Mouse (Mus musculus) limb, embryonic 14.5 days (tissue): ENCODE results near the gene Olfr1375. TPM values are rescaled to one million over a fixed set of nuclear protein-coding genes. Genes with fewer than 3 reads are reported as not detected.

Experiments used
- ATAC-seq: fragments of 200-750 bp; cut with Nextera tagmentation; 2 replicates; pipeline ENCODE4 v1.8.0; 2017; ENCODE audit warnings: low read depth, moderate number of reproducible peaks, moderate TSS enrichment; ENCODE audit not compliant: low FRiP score
- DNase-seq: peaks from one replicate; pipeline ENCODE4 v3.0.0-alpha.2; 2015; ENCODE audit warnings: low spot score
- H3K27ac ChIP-seq: fragments of 300-500 bp; sonication (generic); replicated peaks from 2 replicates; pipeline ENCODE4 v1.5.1; 2014; ENCODE audit warnings: low read depth, mild to moderate bottlenecking, low read length, moderate library complexity, mixed read lengths
- H3K27me3 ChIP-seq: fragments of 300-500 bp; sonication (generic); 2 replicates; pipeline ENCODE4 v1.6.1; 2014; ENCODE audit warnings: low read length, mixed read lengths; ENCODE audit not compliant: control insufficient read depth, insufficient read depth
- H3K36me3 ChIP-seq: fragments of 300-500 bp; sonication (generic); 2 replicates; pipeline ENCODE4 v1.6.1; 2014; ENCODE audit warnings: mild to moderate bottlenecking, low read length, moderate library complexity, mixed read lengths; ENCODE audit not compliant: control insufficient read depth, insufficient read depth
- H3K4me1 ChIP-seq: fragments of 300-500 bp; sonication (generic); 2 replicates; pipeline ENCODE4 v1.6.1; 2014; ENCODE audit warnings: antibody characterized with exemption, low read length, mixed read lengths; ENCODE audit not compliant: control insufficient read depth, insufficient read depth
- H3K4me2 ChIP-seq: fragments of 300-500 bp; sonication (generic); replicated peaks from 2 replicates; pipeline ENCODE4 v1.6.1; 2014; ENCODE audit warnings: low read depth, mild to moderate bottlenecking, low read length, moderate library complexity; ENCODE audit not compliant: severe bottlenecking
- H3K4me3 ChIP-seq: fragments of 300-500 bp; sonication (generic); replicated peaks from 2 replicates; pipeline ENCODE4 v1.5.1; 2014; ENCODE audit warnings: low read length
- H3K9ac ChIP-seq: fragments of 300-500 bp; sonication (generic); 2 replicates; pipeline ENCODE4 v1.6.1; 2014; ENCODE audit warnings: mild to moderate bottlenecking, low read depth, low read length, moderate library complexity; ENCODE audit not compliant: severe bottlenecking
- H3K9me3 ChIP-seq: fragments of 300-500 bp; sonication (generic); 2 replicates; pipeline ENCODE4 v1.6.1; 2016; ENCODE audit warnings: low read length; ENCODE audit not compliant: control insufficient read depth
- POLR2A ChIP-seq: fragments of 200-500 bp; IDR thresholded peaks from 2 replicates; pipeline ENCODE4 v1.8.0; 2012; ENCODE audit warnings: inconsistent platforms, mild to moderate bottlenecking, moderate library complexity, borderline replicate concordance; ENCODE audit not compliant: insufficient read depth, insufficient read length; ENCODE audit errors: extremely low read depth
- WGBS: fragments of 180-500 bp; shearing (Covaris S2); extraction: QIAGEN DNeasy Blood & Tissue Kit; methylation state at CpG from one replicate; pipeline ENCODE4 v1.1.7; 2014; 5-methylcytosine and 5-hydroxymethylcytosine counted together
- polyA plus RNA-seq, 2 experiments: library from polyadenylated mRNA; depleted of rRNA in 1 of 2; stranded (reverse) in 1 of 2; unstranded in 1 of 2; fragments of >200 nt; fragmentation: Nextera tagmentation in 1 of 2; extraction: Ambion mirVana in 1 of 2; gene quantifications; 2 replicates each; pipeline versions ENCODE4 v1.2.1 to v1.2.3; 2012 to 2014

Olfr1375 gene
- polyA plus RNA-seq, 2 experiments: not detected

GRCm38 (mm10) chr11:51053230-51053629 lies 5.3 kb downstream of the Olfr1375 start:
- no peaks in the 10 kb centered on the region for H3K9me3 ChIP-seq
- no peak overlapping the region for H3K9ac ChIP-seq
- no peak overlapping the region for H3K4me3 ChIP-seq
- H3K4me2 ChIP-seq: no peak overlapping the region
- H3K27ac ChIP-seq: no peak overlapping the region
- no peaks in the 10 kb centered on the region for H3K36me3 ChIP-seq
- ATAC-seq (no peak), DNase-seq (no peak)
- TF ChIP-seq POLR2A: no peak
- H3K4me1 ChIP-seq: no peaks in the 10 kb centered on the region
- WGBS: 57% methylated on average over 3 of the region's 3 CpGs
- H3K27me3 ChIP-seq: no peaks in the 10 kb centered on the region

- peak; percentile 91 for ATAC-seq
- H3K27ac ChIP-seq: no peak within 1 kb of the TSS; the same call in 1 of the 2 replicates
- DNase-seq: peak; percentile 83
- TF ChIP-seq POLR2A: no peak
- H3K27me3 ChIP-seq: no peaks in the 10 kb centered on the region
- H3K4me2 ChIP-seq: peak within 1 kb of the TSS; percentile 76
- WGBS: under 1% methylated on average over 32 of the region's 32 CpGs
- H3K9me3 ChIP-seq: no peaks in the 10 kb centered on the region
- H3K36me3 ChIP-seq: 0 out of 2 replicates have a peak, but pooled peaks cover 4% of the 10 kb centered on the region
- peak within 1 kb of the TSS; percentile 84 for H3K4me3 ChIP-seq
- H3K4me1 ChIP-seq: peaks cover 6% of the 10 kb centered on the region
- peak within 1 kb of the TSS; percentile 85 for H3K9ac ChIP-seq
Observed at GRCm38 (mm10) chr11:51059151-51059571, 11.3 kb downstream of the Olfr1375 start, which contains the start of gene Zfp354a. TSS of gene Zfp354a (plus strand) at chr11:51059257.

GRCm38 (mm10) chr11:51059640-51060039 lies 11.7 kb downstream of the Olfr1375 start:
- Histone ChIP-seq H3K9me3 (no peaks in the 10 kb centered on the region), H3K4me1 (peaks cover 6% of the 10 kb centered on the region), H3K27ac (no peak overlapping the region), H3K4me3 (peak overlapping the region; percentile 84), H3K27me3 (no peaks in the 10 kb centered on the region), H3K4me2 (peak overlapping the region; percentile 76), H3K36me3 (0 out of 2 replicates have a peak, but pooled peaks cover 5% of the 10 kb centered on the region), H3K9ac (peak overlapping the region; percentile 85)
- WGBS: 12% methylated on average over 14 of the region's 14 CpGs
- no peak for DNase-seq
- TF ChIP-seq POLR2A: no peak
- peak; percentile 14; the same call in 1 of the 2 replicates for ATAC-seq

GRCm38 (mm10) chr11:51060981-51061380 lies 13.1 kb downstream of the Olfr1375 start:
- ATAC-seq: no peak
- DNase-seq: no peak
- Histone ChIP-seq H3K27ac (no peak overlapping the region), H3K27me3 (no peaks in the 10 kb centered on the region), H3K9me3 (no peaks in the 10 kb centered on the region), H3K4me3 (no peak overlapping the region), H3K4me1 (peaks cover 6% of the 10 kb centered on the region), H3K4me2 (no peak overlapping the region), H3K36me3 (0 out of 2 replicates have a peak, but pooled peaks cover 8% of the 10 kb centered on the region), H3K9ac (no peak overlapping the region)
- no peak for TF ChIP-seq POLR2A
- 94% methylated on average over 5 of the region's 6 CpGs for WGBS

- 82% methylated on average over 7 of the region's 7 CpGs for WGBS
- H3K36me3 ChIP-seq: peaks cover 25% of the 10 kb centered on the region
Observed at GRCm38 (mm10) chr11:51063276-51063675, 15.4 kb downstream of the Olfr1375 start.

GRCm38 (mm10) chr11:51063841-51064240 lies 15.9 kb downstream of the Olfr1375 start:
- DNase-seq (no peak), ATAC-seq (no peak)

More at GRCm38 (mm10) chr11:51063276-51063675, 15.4 kb downstream of the Olfr1375 start:
- H3K9me3 ChIP-seq: no peaks in the 10 kb centered on the region
- H3K4me2 ChIP-seq: no peak overlapping the region
- no peak overlapping the region for H3K4me3 ChIP-seq
- H3K27me3 ChIP-seq: no peaks in the 10 kb centered on the region
- DNase-seq (no peak), ATAC-seq (no peak)
- no peak for TF ChIP-seq POLR2A
- peaks cover 6% of the 10 kb centered on the region for H3K4me1 ChIP-seq
- H3K27ac ChIP-seq: no peak overlapping the region
- no peak overlapping the region for H3K9ac ChIP-seq

More at GRCm38 (mm10) chr11:51063841-51064240, 15.9 kb downstream of the Olfr1375 start:
- H3K27ac ChIP-seq: no peak overlapping the region
- H3K9ac ChIP-seq: no peak overlapping the region
- peaks cover 6% of the 10 kb centered on the region for H3K4me1 ChIP-seq
- no peaks in the 10 kb centered on the region for H3K27me3 ChIP-seq
- no peaks in the 10 kb centered on the region for H3K9me3 ChIP-seq
- no peak overlapping the region for H3K4me2 ChIP-seq
- H3K4me3 ChIP-seq: no peak overlapping the region
- peaks cover 30% of the 10 kb centered on the region for H3K36me3 ChIP-seq
- TF ChIP-seq POLR2A: no peak
- WGBS: 94% methylated on average over 8 of the region's 8 CpGs
